23 mouse cellular contexts compared by ENCODE assay signal in genomic region chr1:191642903-191643302, GRCm38 (mm10).
DNase-seq lines count a peak whose midpoint lies in the region; ATAC-seq and TF ChIP-seq lines count a peak whose summit lies in the region.
"Had no signal": no experiment of that assay in that cellular context is flagged by ENCODE, and none has a peak within 500 bp of the region (broad histone marks: within the 10 kb centered on the region; RNA-seq: fewer than 3 reads in every experiment).

No protein-coding gene starts in this region.

- TF ChIP-seq POLR2A in CH12.LX (IDR thresholded peaks at IDR 0.05; ENCODE audit: low read depth, low read length) = no peak

- in situ Hi-C loops in CH12.LX (cut with MboI; ENCODE audit: low pct_ligation_motif_present, low pct_unique_long_range_greater_than_20kb, low sequenced_read_pairs) = no loop called here

- no peak for TF ChIP-seq EP300 in CH12.LX (IDR thresholded peaks at IDR 0.05; ENCODE audit: low read length)

- H3K36me3 ChIP-seq in CH12.LX (replicated peaks in 1 of 2; ENCODE audit: control insufficient read depth in 1 of 2, insufficient read depth in 1 of 2, low read length in 1 of 2) = no peaks in the 10 kb centered on the region
- H3K36me3 ChIP-seq in hindbrain, embryonic 10.5 days = no peaks in the 10 kb centered on the region
- H3K36me3 ChIP-seq: embryonic facial prominence, embryonic 13.5 days; embryonic facial prominence, embryonic 15.5 days; forebrain, embryonic 15.5 days had no signal

- H3K4me3 ChIP-seq in CH12.LX (replicated peaks in 1 of 3; ENCODE audit: low read depth in 2 of 3, low read length in 2 of 3, poor library complexity in 1 of 3) = no peak overlapping the region
- H3K4me3 ChIP-seq in hindbrain, embryonic 10.5 days = no peak overlapping the region
- H3K4me3 ChIP-seq: embryonic facial prominence, embryonic 13.5 days; embryonic facial prominence, embryonic 15.5 days; forebrain, embryonic 13.5 days; forebrain, embryonic 15.5 days had no signal

- dilution Hi-C loops in CH12.LX (cut with MboI; ENCODE audit: extremely low pct_ligation_motif_present, extremely low pct_unique_long_range_greater_than_20kb, low sequenced_read_pairs) = no loop called here

- 65% methylated on average over 4 of the region's 4 CpGs for WGBS in hindbrain, embryonic 10.5 days

- DNase-seq in retina, postnatal 1 day = peak; percentile 16
- DNase-seq in retina, embryonic 14.5 days (ENCODE audit: low spot score) = no peak
- no peak for DNase-seq in CH12.LX (ENCODE audit: extremely low read depth)
- no peak for DNase-seq in hindbrain, embryonic 10.5 days (ENCODE audit: low spot score)
- DNase-seq in gastrocnemius, adult 18-20 months (ENCODE audit: low spot score) = no peak
- DNase-seq: adrenal gland, adult 2 months; adrenal gland, postnatal 10 days; adrenal gland, postnatal 25 days; cerebellum, adult 11 months; cerebellum, adult 18-20 months; cerebellum, adult 8-10 months; cerebellum, adult 9-11 months; cerebellum, postnatal 14 days; cerebellum, postnatal 36 days; embryo, embryonic 11 days; forebrain, postnatal 0 days had no signal

- H3K9me3 ChIP-seq in CH12.LX (replicated peaks; ENCODE audit: low read length) = no peaks in the 10 kb centered on the region
- H3K9me3 ChIP-seq in hindbrain, embryonic 10.5 days = no peaks in the 10 kb centered on the region
- H3K9me3 ChIP-seq: embryonic facial prominence, embryonic 13.5 days; embryonic facial prominence, embryonic 15.5 days; forebrain, embryonic 13.5 days; forebrain, embryonic 15.5 days had no signal

- no peaks in the 10 kb centered on the region for H3K79me2 ChIP-seq in CH12.LX (replicated peaks; ENCODE audit: control insufficient read depth, extremely low read depth, insufficient read depth, poor library complexity, severe bottlenecking)

- H3K4me2 ChIP-seq in CH12.LX (ENCODE audit: insufficient read depth, low read depth, poor library complexity, severe bottlenecking) = no peak overlapping the region
- H3K4me2 ChIP-seq: embryonic facial prominence, embryonic 13.5 days; embryonic facial prominence, embryonic 15.5 days; forebrain, embryonic 13.5 days; forebrain, embryonic 15.5 days had no signal

- no peak for TF ChIP-seq CTCF in CH12.LX (conservative IDR thresholded peaks at IDR 0.05 in 1 of 2, IDR thresholded peaks at IDR 0.05 in 1 of 2; ENCODE audit: low read depth in 2 of 2, low read length in 2 of 2)

- peak; percentile 62 for ATAC-seq in megakaryocyte progenitor cell, adult 5-6 weeks (replicated peaks; ENCODE audit: poor library complexity)
- no peak for ATAC-seq in erythroblast, adult 5-6 weeks (replicated peaks; ENCODE audit: low FRiP score, poor library complexity, severe bottlenecking)
- ATAC-seq: CD4-positive, CD25-positive, alpha-beta regulatory T cell, adult 4 months; forebrain, embryonic 13.5 days; forebrain, embryonic 15.5 days; forebrain, postnatal 0 days had no signal

- no peak overlapping the region for H3K9ac ChIP-seq in CH12.LX (ENCODE audit: insufficient read depth, low read depth)
- H3K9ac ChIP-seq: embryonic facial prominence, embryonic 13.5 days; embryonic facial prominence, embryonic 15.5 days; forebrain, embryonic 13.5 days; forebrain, embryonic 15.5 days; forebrain, postnatal 0 days had no signal

- TF ChIP-seq RAD21 in CH12.LX (IDR thresholded peaks at IDR 0.05; ENCODE audit: low read depth, low read length) = no peak

- H3K27ac ChIP-seq in CH12.LX (ENCODE audit: insufficient read depth, low read depth) = no peak overlapping the region
- H3K27ac ChIP-seq in hindbrain, embryonic 10.5 days = no peak overlapping the region
- H3K27ac ChIP-seq: embryonic facial prominence, embryonic 13.5 days; embryonic facial prominence, embryonic 15.5 days; forebrain, embryonic 13.5 days; forebrain, embryonic 15.5 days had no signal

- H3K27me3 ChIP-seq in CH12.LX (replicated peaks) = peaks cover 1% of the 10 kb centered on the region
- peaks cover 61% of the 10 kb centered on the region for H3K27me3 ChIP-seq in hindbrain, embryonic 10.5 days (ENCODE audit: insufficient read depth, poor library complexity, severe bottlenecking)
- H3K27me3 ChIP-seq: embryonic facial prominence, embryonic 13.5 days; forebrain, embryonic 13.5 days; forebrain, embryonic 15.5 days had no signal

- H3K4me1 ChIP-seq in CH12.LX (ENCODE audit: control insufficient read depth in 1 of 2, insufficient read depth in 2 of 2) = peaks cover 5 to 19% of the 10 kb centered on the region in 2 experiments
- peaks cover 32% of the 10 kb centered on the region for H3K4me1 ChIP-seq in hindbrain, embryonic 10.5 days (replicated peaks)
- H3K4me1 ChIP-seq: embryonic facial prominence, embryonic 13.5 days; embryonic facial prominence, embryonic 15.5 days; forebrain, embryonic 13.5 days; forebrain, embryonic 15.5 days had no signal

TF ChIP-seq in CH12.LX, 34 proteins besides CTCF, POLR2A, EP300 and RAD21:
- TF ChIP-seq JUN (IDR thresholded peaks at IDR 0.05; ENCODE audit: insufficient read depth, low read depth, low read length) (no peak), POLR2AphosphoS2 (IDR thresholded peaks at IDR 0.05; ENCODE audit: low read depth, low read length) (no peak), CHD2 (IDR thresholded peaks at IDR 0.05; ENCODE audit: low read length) (peak; percentile 28; the same call in 1 of the 2 replicates), NELFE (IDR thresholded peaks at IDR 0.05; ENCODE audit: low read depth, low read length) (no peak), USF2 (conservative IDR thresholded peaks at IDR 0.05; ENCODE audit: low read depth, low read length) (no peak), ZNF384 (IDR thresholded peaks at IDR 0.05; ENCODE audit: low read depth, low read length) (no peak), MYC (IDR thresholded peaks at IDR 0.05; ENCODE audit: low read depth, low read length) (no peak), PAX5 (IDR thresholded peaks at IDR 0.05; ENCODE audit: low read length) (no peak)
